Mouse (Mus musculus): ENCODE data around the gene Syne1.

Gene Syne1

DNA sequence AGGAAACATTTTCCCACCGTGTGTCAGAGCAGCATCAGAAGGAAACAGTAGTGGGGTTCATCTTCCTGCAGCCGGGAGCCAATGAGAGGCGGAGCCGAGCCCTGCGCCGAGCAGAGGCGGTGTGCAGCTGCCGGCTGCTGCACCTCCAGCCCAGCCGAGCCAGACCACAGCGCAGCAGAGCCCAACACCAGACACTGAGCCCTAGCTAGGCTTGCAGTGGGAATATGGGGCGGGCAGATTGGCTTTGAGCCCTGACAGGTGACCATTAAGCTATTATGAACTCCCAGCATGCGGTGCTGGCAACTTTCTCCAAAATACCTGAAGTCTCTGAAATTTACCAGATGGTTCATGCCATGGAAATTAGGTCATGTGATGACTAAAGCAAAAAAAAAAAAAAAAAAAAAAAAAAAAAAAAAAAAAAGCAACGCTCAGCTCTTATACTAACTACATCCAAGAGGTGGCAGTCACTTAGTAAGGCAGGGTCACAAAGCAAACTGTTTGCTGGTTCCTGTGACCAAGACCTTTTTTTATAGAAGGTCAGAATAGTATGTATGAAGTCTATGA, 356.5 kb downstream of the Syne1 start:
- DNase-seq: peak; percentile 86

DNA sequence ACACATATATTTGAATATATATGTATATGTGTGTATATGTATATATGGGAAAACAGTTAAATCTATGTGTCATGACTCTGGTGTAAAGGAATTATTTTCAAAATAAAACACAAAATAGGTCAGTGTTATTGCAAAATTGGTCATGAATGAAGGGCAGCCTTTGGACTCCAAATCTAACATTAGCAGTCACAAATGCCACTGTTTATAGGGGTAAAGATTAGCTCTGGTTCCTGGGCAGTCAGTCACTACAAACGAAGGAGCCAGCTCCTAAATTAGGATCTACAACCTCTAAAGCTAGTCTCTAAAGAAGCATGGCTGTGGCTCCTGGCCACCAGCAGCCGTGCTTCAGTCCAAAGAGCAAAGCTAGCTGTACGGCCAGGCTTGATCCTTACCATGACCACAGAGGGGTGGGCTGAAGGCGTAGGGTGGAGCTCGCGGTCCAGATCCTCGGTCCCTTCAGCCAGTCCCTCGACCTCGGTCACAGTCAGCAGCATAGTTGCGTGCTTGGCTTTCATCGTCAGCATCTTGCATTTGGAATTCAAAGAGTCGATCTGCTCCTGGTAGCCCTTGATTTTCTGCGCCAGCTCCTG, 357.1 kb downstream of the Syne1 start:
- DNase-seq: no peak

GRCm38 (mm10) chr10:5192861-5193490, 358.3 kb downstream of the Syne1 start:
- no peak for DNase-seq

DNA sequence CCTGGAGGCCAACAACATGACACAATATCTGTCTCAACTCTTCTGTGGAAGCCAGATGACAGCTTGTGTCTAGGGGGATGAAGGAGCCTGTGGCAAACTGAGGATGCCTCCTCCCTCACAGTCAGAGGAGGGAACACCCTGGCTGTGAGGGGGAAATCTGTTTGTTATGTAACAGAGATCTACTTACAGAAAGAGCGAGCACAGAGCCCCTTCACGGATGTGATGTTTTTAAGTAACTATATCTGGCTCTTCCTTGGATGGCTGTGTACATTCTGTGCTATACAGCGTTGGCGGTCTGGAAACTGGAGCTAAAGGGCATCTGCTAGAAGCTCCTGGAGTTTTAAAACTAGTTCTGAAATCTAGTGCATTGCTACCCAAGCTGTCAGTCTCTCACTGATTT, 360.5 kb downstream of the Syne1 start:
- no peak for DNase-seq

GRCm38 (mm10) chr10:5188890-5189289, 362.4 kb downstream of the Syne1 start:
- DNase-seq: no peak

DNA sequence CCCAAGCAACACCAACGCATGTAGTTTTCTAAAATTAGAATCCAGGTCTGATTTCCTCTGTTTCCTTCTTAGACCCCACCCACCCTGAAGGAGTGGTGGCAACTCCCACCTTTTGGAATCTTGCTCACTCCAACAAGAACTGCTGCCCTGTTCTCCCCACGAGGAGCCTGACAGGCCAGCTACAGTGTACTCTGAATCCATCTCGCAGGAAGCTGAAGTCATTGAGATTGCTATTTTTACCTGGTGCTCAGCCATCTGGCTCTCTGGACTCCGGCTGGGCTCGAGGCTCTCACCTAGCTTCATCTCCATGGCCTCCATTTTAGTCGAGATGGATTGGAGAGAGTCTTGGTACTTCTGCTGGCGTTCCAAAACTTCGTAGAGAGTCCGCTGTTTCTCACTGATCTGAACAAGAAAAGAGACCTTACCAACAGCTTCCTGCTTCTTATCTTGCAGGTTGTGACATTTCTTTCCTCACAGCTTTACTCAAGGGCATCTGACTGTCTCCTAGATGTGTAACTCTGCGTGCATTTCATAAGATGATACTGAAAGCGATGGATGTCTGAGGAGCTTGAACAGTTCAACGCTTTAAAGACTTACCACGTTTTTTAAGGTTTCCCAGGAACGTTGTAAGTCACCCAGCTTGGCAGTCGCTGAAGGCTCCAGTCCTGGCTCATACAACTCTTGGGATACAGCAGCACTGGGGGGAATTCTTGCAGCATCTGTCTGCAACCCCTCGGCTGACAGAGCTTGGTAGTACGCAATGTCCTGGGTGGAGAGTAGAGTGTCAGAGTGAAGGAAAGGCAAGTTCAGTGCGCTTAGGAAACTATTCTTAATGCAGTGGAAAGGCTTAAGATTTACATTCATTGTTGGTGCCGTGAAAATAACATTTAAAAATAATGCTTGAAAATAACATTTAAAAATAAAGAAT, 365.9 kb downstream of the Syne1 start:
- DNase-seq: no peak

GRCm38 (mm10) chr10:5181771-5182176, 369.5 kb downstream of the Syne1 start:
- no peak for DNase-seq

DNA sequence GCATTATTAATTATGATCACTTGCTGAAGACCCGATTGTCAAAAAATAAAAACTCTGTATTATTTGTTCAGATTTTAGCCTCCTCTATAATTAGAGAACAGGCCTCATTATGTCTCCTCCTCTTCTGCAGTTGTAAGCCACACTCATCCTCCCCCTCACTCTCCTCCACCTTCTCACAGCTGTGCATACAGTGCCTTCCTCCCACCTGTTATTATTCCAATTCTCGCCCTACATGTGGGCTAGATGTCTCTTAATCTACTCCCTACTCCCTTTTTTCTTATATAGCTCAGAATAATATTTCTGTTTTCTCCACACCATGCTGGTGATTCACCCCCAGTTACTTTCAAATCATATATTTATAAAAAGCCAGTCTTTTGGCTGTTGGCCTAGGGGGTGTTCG, 371.4 kb downstream of the Syne1 start:
- no peak for DNase-seq

DNA sequence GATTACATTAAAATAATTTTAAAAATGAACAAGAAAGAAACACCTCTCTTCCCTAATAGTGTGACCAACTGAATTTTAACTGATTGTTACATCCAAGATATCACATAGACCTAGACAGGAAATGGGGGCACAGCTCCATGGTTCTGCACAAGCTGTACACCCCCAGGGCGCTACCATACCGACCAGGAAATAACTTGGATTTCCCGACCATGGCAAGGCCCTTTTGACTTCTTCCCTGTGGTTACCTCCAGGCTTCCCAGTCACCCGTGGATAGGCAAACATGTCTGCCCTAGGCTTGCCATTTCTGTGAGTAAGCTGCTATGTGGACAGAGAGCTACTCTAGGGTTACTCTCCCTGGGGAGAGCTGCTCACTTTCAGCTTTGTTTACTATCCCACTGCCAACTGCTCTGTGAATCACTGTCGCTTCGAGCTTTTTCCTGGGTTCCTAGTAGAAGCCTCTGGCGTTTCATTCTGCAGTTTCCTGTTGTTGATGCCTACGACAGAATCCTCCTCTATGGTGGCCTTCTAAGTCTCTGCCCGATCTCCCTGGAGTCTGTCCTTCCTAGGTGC, 373.8 kb downstream of the Syne1 start:
- no peak for DNase-seq

DNA sequence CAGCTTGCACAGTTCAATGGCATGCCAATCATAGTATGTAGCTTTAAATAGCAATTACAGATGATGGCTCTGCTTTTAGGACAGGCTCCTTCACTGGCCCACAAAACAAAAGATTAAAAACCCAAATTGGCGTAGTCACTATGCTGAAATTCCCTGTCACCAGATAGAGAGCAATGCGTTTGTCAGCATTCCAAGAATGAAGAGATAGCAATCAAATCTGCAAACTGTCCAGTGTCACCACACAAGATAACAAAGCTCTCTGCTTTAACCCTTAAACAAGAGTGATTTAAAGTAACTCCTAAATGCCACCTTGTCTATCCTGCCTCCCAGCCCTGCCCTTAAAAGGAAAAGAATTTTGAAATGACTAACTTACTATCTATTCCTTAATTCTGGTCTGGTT, 374.9 kb downstream of the Syne1 start:
- DNase-seq: no peak

GRCm38 (mm10) chr10:5170425-5170824, 380.9 kb downstream of the Syne1 start:
- peak; percentile 46 for DNase-seq

GRCm38 (mm10) chr10:5167481-5167880, 383.8 kb downstream of the Syne1 start:
- no peak for DNase-seq

DNA sequence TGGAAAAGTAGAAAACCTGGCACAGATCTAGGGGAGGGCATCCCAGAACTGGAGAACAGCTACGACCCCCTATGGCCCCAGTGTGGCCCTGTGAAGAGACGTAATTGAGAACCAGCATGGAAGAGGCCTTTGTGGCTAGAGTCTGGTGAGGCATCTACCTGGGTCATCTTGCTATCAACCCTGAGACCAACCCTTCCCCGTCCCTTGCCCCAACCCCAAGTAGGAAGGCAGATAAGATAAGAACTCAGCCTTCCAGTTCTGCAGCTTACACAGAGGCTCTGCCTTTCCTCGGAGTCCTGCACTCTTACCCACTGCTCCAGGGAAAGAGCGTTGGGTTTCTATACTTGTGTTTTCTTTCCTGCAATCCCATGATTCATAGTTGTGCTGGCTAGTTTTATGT, 385.8 kb downstream of the Syne1 start:
- DNase-seq: no peak

- peak; percentile 59 for DNase-seq
Measured at GRCm38 (mm10) chr10:5163770-5164169, 387.5 kb downstream of the Syne1 start.

GRCm38 (mm10) chr10:5163286-5163685, 388.0 kb downstream of the Syne1 start:
- no peak for DNase-seq

GRCm38 (mm10) chr10:5161394-5161872, 389.8 kb downstream of the Syne1 start:
- DNase-seq: peak; percentile 61

GRCm38 (mm10) chr10:5159679-5160078, 391.6 kb downstream of the Syne1 start:
- DNase-seq: no peak

GRCm38 (mm10) chr10:5153047-5153446, 398.2 kb downstream of the Syne1 start:
- DNase-seq: no peak

- DNase-seq: no peak
Measured at GRCm38 (mm10) chr10:5141471-5141870, 409.8 kb downstream of the Syne1 start.

GRCm38 (mm10) chr10:5139932-5140264, 411.4 kb downstream of the Syne1 start:
- DNase-seq: no peak

DNA sequence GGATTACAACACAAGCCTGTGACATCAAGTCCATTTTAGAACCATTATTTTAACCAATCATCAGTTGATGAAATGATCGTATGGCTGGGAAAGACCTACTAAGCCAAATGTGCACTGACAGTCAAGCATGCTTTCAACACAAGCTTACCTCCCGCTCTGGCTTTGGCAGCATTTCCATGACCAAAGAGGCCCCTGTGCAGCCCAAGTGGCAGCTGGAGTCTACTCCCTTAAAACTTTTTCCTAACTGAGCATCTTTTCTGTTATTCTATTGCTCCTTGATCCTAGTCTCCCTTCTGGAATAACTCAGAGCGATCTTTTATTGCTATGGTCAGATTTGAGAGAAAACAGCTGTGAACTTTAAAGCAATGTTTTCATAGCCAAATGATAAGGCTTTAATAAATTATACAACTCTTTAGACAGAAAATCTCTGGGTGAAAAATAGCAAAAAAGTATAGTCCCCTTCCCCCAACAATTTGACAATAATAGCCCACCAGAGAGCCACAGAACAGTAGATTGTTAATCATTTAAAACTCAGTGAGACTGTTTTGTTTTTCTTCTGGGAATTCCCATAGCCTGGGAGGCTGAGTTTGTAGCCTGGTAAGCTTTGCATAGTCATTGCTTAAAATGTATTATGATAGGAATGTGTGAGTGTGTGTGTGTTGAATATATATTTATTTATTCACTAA, 411.9 kb downstream of the Syne1 start:
- DNase-seq: no peak

GRCm38 (mm10) chr10:5132050-5132449, 419.2 kb downstream of the Syne1 start:
- DNase-seq: no peak

DNA sequence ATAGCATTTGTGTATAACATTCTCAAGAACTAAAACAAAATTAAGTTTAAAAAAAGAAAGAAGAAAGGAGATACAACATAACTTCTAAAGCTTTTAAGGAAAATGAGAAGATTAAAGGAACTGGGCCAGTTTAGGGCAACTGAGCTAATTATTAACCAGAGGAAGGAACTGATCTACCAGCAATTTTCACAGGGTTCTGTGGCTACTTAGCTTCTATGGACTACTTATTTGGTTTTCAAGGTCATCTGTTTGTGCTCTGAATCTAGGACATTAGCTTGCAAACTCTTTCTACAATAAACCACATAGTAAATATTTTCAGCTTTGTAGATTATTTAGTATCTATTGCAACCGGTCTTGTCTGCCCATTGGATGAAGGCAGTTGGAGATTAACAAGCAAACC, 420.8 kb downstream of the Syne1 start:
- no peak for DNase-seq
